Mouse (Mus musculus) forebrain, embryonic 12.5 days (tissue): Measurements from ENCODE around the gene Slc17a7. TPM values are rescaled to one million over a fixed set of nuclear protein-coding genes. Genes with fewer than 3 reads are reported as not detected.
"Not testable (repeated sequence)": the region's sequence is repeated elsewhere in the genome, so short reads cannot be mapped to it uniquely, and the experiment has no call there.

Source experiments
- ATAC-seq: fragments of 200-750 bp; cut with Nextera tagmentation; 2 replicates; pipeline ENCODE4 v1.8.0; 2017; ENCODE audit warnings: moderate TSS enrichment; ENCODE audit not compliant: low FRiP score
- H3K27ac ChIP-seq: fragments of 300-500 bp; sonication (generic); 2 replicates; pipeline ENCODE4 v1.5.1; 2016; ENCODE audit warnings: mild to moderate bottlenecking
- H3K27me3 ChIP-seq: fragments of 300-500 bp; sonication (generic); 2 replicates; pipeline ENCODE4 v1.6.1; 2016; ENCODE audit warnings: mild to moderate bottlenecking
- H3K36me3 ChIP-seq: fragments of 300-500 bp; sonication (generic); replicated peaks from 2 replicates; pipeline ENCODE4 v1.6.1; 2016; ENCODE audit warnings: mild to moderate bottlenecking
- H3K4me1 ChIP-seq: fragments of 300-500 bp; sonication (generic); 2 replicates; pipeline ENCODE4 v1.6.1; 2016
- H3K4me2 ChIP-seq: fragments of 300-500 bp; sonication (generic); 2 replicates; pipeline ENCODE4 v1.6.1; 2016; ENCODE audit warnings: mild to moderate bottlenecking, moderate library complexity
- H3K4me3 ChIP-seq: fragments of 300-500 bp; sonication (generic); replicated peaks from 2 replicates; pipeline ENCODE4 v1.5.1; 2016; ENCODE audit warnings: mild to moderate bottlenecking
- H3K9ac ChIP-seq: fragments of 300-500 bp; sonication (generic); 2 replicates; pipeline ENCODE4 v1.6.1; 2016; ENCODE audit warnings: mild to moderate bottlenecking
- H3K9me3 ChIP-seq: fragments of 300-500 bp; sonication (generic); 2 replicates; pipeline ENCODE4 v1.6.1; 2016
- WGBS: fragments of 180-500 bp; shearing (Covaris S2); methylation state at CpG from one replicate; pipeline ENCODE4 v1.1.7; 2016; 5-methylcytosine and 5-hydroxymethylcytosine counted together
- polyA plus RNA-seq: library from polyadenylated mRNA; unstranded; fragments of >200 nt; fragmentation: Nextera tagmentation; extraction: Ambion mirVana; gene quantifications from 2 replicates; pipeline ENCODE4 v1.2.1, GENCODE M21; 2016

The Slc17a7 gene
- polyA plus RNA-seq: 6.3 and 7.9 TPM in 2 replicates

DNA sequence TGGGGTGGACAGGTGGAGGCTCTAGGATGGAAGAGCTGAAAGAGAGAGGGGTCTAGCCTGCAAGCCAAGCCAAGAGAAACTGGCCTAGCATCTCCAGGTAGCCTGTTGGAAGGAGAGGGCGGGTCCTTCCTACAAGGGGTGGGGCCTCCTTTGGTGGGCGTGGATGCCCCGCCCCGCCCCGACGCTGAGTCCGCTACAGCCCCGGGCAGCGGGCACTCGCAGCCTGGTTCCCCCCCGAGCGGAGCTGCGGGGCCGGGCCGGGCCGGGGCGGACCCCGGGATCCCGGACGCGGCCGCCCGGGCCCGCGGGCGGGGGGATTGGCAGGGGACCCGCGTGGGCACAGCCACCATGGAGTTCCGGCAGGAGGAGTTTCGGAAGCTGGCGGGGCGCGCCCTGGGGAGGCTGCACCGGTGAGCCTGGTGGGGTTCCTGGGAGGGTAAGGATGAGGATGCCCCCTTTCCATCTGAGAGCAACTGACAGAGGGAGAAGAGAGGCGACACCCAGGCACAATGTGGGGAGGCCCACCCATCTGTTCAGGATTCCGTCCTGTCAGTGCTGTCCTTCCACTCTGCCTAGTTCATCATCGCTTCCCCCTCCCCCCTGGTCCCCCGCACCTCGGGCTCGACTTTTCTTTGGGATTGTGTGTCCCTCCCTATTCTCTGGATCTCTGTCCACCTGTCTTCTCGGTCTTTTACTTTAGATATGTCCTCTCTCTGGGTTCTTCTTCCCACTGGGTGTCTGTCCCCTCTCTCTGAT lies at the start of gene Slc17a7:
Slc17a7 (plus strand) TSS at position 215 of the 756 bp plus-strand sequence.
- H3K27me3 ChIP-seq: peaks cover 66% of the 10 kb centered on the region
- peak within 1 kb of the TSS; percentile 45 for H3K4me3 ChIP-seq
- 0 out of 2 replicates have a peak, but pooled peaks have one; percentile 13 for ATAC-seq
- H3K9ac ChIP-seq: peak within 1 kb of the TSS; percentile 57
- H3K9me3 ChIP-seq: no peaks in the 10 kb centered on the region
- H3K4me1 ChIP-seq: peaks cover 32% of the 10 kb centered on the region
- 1% methylated on average over 32 of the region's 41 CpGs for WGBS
- H3K4me2 ChIP-seq: peak within 1 kb of the TSS; percentile 69
- H3K27ac ChIP-seq: no peak within 1 kb of the TSS
- H3K36me3 ChIP-seq: peaks cover 17% of the 10 kb centered on the region

DNA sequence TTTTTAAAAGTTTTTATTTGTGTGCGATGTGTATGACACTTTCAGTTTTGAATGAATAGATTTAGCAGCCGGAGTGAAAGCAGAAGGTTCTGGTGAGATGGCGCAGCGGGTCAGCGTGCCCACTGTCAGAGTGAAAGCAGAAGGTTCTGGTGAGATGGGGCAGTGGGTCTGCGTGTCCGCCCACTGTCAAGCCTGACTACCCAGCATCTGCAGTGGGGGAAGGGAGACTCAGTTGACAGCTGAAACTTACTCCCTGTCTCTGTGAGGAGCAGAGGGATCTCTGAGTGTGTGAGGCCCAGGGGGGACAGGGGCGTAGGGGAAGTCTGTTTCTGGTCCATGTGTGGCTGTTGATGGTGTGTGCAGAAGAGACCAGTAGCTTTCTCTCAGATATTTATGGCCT lies 46.2 kb upstream of the Slc17a7 start:
- no peak overlapping the region for H3K9ac ChIP-seq
- no peak for ATAC-seq
- WGBS: 91% methylated on average over 8 of the region's 8 CpGs
- peaks cover 48% of the 10 kb centered on the region for H3K36me3 ChIP-seq
- peaks cover 7% of the 10 kb centered on the region for H3K4me1 ChIP-seq
- H3K4me2 ChIP-seq: no peak overlapping the region
- H3K27ac ChIP-seq: no peak overlapping the region
- H3K9me3 ChIP-seq: no peaks in the 10 kb centered on the region
- H3K27me3 ChIP-seq: no peaks in the 10 kb centered on the region
- H3K4me3 ChIP-seq: no peak overlapping the region

DNA sequence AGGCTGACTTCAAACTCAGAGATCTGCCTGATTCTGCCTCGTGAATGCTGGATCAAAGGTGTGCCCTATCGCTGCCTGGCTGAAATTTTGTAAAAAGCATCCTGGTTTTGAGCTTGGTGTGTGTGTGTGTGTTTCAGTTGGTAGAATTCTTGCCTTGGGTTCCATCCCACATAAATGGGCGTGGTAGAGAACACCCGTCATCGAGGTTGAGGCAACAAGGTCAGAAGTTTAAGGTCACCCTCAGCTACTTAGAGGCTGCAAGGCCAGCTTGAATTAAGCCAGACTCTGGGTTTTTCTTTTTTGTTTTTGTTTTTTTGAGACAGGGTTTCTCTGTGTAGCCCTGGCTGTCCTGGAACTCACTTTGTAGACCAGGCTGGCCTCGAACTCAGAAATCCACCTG lies 45.4 kb upstream of the Slc17a7 start:
- H3K4me2 ChIP-seq: no peak overlapping the region
- peaks cover 15% of the 10 kb centered on the region for H3K4me1 ChIP-seq
- ATAC-seq: no peak
- peaks cover 56% of the 10 kb centered on the region for H3K36me3 ChIP-seq
- 96% methylated on average over 6 of the region's 6 CpGs for whole genome bisulfite sequencing
- no peak overlapping the region for H3K27ac ChIP-seq
- no peak overlapping the region for H3K9ac ChIP-seq
- H3K9me3 ChIP-seq: no peaks in the 10 kb centered on the region
- H3K4me3 ChIP-seq: no peak overlapping the region
- H3K27me3 ChIP-seq: no peaks in the 10 kb centered on the region

DNA sequence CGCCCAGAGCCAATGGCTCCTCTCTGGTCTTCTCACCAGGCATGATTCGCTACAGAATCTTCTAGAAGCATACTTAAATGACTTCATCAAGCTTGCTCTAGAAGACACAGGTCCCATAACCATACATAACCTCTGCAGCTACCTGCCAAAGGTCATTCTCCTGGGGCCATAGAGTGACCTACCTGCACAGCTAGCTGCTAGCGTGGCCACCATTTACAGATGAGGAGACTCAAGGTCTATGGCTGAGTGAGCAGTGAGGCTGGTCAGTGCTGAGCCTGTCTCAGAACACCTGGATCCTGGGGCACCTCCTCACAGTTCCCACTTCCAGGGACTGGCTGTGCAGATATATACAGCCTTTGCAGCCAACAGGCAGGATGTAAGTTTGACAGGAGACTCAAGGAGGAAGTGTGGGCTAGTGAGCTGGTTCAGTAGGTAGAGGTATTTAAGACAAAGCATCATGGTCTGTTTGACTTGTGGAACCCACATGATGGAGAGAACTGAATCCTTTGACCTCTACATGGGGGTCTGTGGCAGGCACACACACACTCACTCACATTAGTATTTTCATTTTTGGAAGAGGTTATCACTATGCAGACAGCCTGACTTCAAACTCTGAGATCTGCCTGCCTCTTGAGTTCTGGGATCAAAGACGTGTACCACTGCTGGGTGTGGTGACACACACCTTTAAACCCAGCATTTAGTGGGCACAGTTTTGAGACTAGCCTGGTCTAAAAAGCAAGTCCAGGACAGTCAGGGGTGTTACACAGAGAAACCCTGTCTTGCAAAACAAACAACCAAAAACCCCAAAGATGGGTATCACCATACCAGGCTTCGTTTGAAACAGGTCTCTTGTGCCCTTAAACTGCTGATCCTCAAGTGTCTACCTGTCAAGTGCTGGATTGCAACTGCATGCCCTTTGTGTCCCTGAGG lies 43.7 kb upstream of the Slc17a7 start:
- peaks cover 59% of the 10 kb centered on the region for H3K36me3 ChIP-seq
- no peak for ATAC-seq
- H3K4me2 ChIP-seq: no peak overlapping the region
- no peaks in the 10 kb centered on the region for H3K9me3 ChIP-seq
- no peak overlapping the region for H3K4me3 ChIP-seq
- no peak overlapping the region for H3K27ac ChIP-seq
- WGBS: 85% methylated on average over 5 of the region's 5 CpGs
- H3K9ac ChIP-seq: no peak overlapping the region
- H3K4me1 ChIP-seq: peaks cover 22% of the 10 kb centered on the region
- H3K27me3 ChIP-seq: no peaks in the 10 kb centered on the region

DNA sequence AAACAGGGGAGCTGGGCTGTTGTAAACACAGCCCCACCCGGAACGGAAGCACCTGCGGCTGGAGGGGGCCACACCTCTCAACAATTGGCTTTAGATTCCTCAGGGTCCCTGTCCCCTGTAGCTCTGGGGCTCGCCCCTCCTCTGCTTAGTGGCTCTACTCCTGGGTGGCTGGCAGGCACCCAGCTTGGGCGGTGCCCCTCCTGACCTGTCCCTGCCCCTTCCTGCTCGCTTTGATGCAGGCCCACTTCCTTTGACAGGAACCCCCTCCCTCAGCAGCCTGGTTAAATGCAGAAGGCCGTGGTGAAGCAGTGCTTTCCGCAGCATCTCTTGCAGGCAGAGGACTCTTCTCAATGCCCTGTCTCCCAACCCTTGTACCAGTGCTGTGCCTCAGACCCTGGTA lies 42.3 kb upstream of the Slc17a7 start:
- Histone ChIP-seq H3K4me3 (no peak overlapping the region), H3K27ac (0 out of 2 replicates have a peak overlapping the region, but pooled peaks have one; percentile 6), H3K9me3 (no peaks in the 10 kb centered on the region), H3K4me1 (peaks cover 34% of the 10 kb centered on the region), H3K4me2 (no peak overlapping the region), H3K9ac (0 out of 2 replicates have a peak overlapping the region, but pooled peaks have one; percentile 1), H3K36me3 (peaks cover 73% of the 10 kb centered on the region), H3K27me3 (no peaks in the 10 kb centered on the region)
- no peak for ATAC-seq
- 78% methylated on average over 8 of the region's 8 CpGs for WGBS

DNA sequence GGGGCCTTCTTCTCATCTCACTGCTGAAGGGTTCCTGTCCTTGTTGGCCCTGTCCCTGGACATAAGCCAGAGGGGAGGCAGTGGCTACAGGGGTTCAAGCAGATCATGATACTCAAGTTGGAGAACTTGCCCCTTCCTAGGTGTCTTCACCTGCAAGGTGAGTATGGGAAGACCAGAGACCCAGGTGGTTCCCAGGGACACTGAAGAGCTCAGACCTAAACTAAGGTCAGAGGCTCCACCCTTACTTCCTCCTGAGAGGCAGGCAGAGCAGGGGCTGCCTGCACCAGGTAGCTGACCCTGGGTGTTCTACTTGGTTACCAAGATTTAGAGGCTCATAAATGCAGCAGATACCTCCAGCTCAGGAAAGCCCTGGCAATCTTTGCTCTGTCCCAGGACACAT lies 41.8 kb upstream of the Slc17a7 start:
- ATAC-seq: no peak
- H3K9me3 ChIP-seq: no peaks in the 10 kb centered on the region
- H3K4me2 ChIP-seq: no peak overlapping the region
- 0 out of 2 replicates have a peak overlapping the region, but pooled peaks have one; percentile 6 for H3K27ac ChIP-seq
- peaks cover 78% of the 10 kb centered on the region for H3K36me3 ChIP-seq
- 0 out of 2 replicates have a peak overlapping the region, but pooled peaks have one; percentile 1 for H3K9ac ChIP-seq
- H3K27me3 ChIP-seq: no peaks in the 10 kb centered on the region
- no peak overlapping the region for H3K4me3 ChIP-seq
- peaks cover 39% of the 10 kb centered on the region for H3K4me1 ChIP-seq

DNA sequence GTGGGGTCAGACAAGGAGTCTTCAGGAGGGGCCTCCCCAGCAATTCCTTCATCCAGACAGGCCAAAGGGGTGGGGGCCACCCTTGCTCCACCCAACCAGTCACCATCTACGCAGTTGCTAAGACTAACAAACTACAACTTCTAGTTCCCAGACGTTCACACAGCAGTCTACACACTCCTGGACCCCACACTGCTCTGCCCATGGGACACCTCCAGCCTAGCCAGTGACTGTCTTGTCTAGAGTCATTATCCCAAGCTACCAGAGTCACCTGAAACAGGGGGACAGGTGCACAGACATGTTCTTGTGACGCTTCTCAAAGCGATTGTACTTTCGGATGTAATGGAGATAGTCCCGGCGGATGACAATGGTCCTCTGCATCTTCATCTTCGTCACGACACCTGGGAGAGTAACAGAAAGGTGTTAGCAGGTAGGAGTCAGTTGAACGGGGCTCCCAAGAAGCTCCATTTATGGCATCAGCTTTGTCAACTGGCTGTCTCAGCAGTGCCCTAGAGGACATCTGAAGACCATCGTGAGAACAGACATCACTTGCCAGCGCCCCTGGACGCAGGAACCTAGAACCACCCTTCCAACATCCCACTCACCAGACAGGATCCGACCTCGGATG lies 41.1 kb upstream of the Slc17a7 start:
- WGBS: 85% methylated on average over 15 of the region's 15 CpGs
- Histone ChIP-seq H3K4me3 (peak overlapping the region; percentile 95), H3K9ac (peak overlapping the region; percentile 97), H3K9me3 (no peaks in the 10 kb centered on the region), H3K4me1 (peaks cover 46% of the 10 kb centered on the region), H3K27me3 (no peaks in the 10 kb centered on the region), H3K27ac (0 out of 2 replicates have a peak overlapping the region, but pooled peaks have one; percentile 32), H3K4me2 (peak overlapping the region; percentile 94), H3K36me3 (peaks cover 83% of the 10 kb centered on the region)
- ATAC-seq: no peak

DNA sequence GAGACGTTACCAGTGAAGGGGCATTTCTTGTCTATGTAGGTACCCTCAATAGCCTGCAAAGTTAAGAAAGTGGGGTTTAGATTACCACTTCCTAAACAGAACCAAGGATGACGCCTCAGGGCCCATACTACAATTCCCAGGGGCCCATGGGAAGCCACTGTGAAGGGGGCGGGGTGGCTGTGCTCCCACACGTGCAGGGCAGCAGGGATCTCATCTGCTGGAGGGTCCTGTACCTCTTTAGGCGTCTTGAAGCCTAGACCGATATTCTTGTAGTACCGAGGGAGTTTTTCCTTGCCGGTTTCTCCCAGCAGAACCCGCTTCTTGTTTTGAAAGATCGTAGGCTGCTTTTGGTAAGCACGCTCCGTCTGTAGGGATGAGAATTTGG lies 40.6 kb upstream of the Slc17a7 start:
- Histone ChIP-seq H3K27ac (0 out of 2 replicates have a peak overlapping the region, but pooled peaks have one; percentile 86), H3K4me3 (peak overlapping the region; percentile 95), H3K4me1 (peaks cover 47% of the 10 kb centered on the region), H3K36me3 (peaks cover 78% of the 10 kb centered on the region), H3K27me3 (no peaks in the 10 kb centered on the region), H3K9ac (peak overlapping the region; percentile 97), H3K4me2 (peak overlapping the region; percentile 94), H3K9me3 (no peaks in the 10 kb centered on the region)
- no peak for ATAC-seq
- 28% methylated on average over 12 of the region's 12 CpGs for WGBS

DNA sequence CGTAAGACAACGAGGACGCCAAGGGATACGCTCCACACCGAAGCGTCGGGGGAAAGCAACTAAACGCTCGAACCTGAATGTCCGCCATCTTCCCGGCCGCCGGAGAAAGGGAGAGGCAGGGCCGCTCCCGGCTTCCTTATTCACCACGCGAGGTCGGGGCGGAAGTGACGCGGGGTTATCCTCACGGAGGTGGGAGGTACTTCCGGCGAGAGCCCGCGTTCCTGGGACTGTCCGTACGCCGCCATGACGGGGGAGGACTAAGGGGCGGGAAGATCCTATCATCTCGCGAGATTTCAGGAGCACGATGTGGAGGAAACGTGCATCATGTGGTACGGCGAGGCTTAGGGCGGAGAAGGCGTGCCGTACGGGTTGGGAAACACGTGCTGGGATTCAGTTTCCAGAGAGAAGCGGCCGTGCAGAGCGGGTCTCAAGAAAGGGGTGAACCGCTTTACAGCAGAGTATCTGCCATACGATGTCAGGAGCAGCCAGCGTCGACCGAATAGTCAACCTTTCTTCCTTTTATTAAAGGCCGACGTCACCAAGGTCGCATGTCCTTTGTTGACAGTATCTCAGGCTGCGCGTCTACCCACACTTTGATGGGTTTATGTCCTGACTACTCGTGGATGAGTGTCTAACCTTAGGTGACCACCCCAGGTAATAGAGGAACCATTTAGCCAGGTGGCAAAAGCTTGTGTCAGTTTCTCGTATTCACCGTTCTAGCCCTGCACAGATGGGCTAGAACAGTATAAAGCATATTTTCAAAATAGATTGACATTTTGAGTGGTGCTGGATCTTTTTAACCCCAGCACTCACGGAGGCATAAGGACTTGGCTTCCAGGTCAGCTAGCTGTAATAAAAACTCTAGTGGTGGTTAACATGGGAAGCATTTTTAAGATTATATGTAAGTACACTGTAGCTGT lies 39.3 kb upstream of the Slc17a7 start, which contains the start of gene Rps11:
Rps11 (minus strand) TSS at position 216 of the 920 bp plus-strand sequence.
- peak within 1 kb of the TSS; percentile 94 for H3K4me2 ChIP-seq
- peak within 1 kb of the TSS; percentile 86 for H3K27ac ChIP-seq
- no peaks in the 10 kb centered on the region for H3K27me3 ChIP-seq
- peak within 1 kb of the TSS; percentile 97 for H3K9ac ChIP-seq
- H3K4me1 ChIP-seq: peaks cover 50% of the 10 kb centered on the region
- peaks cover 68% of the 10 kb centered on the region for H3K36me3 ChIP-seq
- whole genome bisulfite sequencing: under 1% methylated on average over 59 of the region's 59 CpGs
- no peaks in the 10 kb centered on the region for H3K9me3 ChIP-seq
- H3K4me3 ChIP-seq: peak within 1 kb of the TSS; percentile 95
- peak; percentile 86 for ATAC-seq

DNA sequence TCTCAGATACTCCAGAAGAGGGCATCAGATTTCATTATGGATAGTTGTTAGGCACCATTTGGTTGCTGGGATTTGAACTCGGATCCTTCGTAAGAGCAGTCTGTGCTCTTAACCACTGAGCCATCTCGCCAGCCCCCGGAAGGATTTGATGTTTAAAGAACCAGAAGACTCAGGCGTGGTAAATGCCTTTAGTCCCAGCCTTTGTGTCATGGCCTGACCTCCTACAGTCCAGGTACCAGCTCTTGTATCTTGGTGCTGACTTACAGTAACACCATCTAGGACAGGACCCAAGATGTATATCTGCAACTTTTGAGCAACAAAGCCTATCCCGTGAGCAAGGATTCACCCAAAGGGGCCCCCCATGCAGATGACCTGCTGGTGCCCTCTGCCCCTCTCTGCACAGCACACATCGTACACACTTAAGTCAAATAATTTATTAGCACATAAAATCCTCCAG lies 38.6 kb upstream of the Slc17a7 start:
- Histone ChIP-seq H3K4me2 (peak overlapping the region; percentile 94), H3K9ac (peak overlapping the region; percentile 40), H3K9me3 (no peaks in the 10 kb centered on the region), H3K27me3 (no peaks in the 10 kb centered on the region), H3K27ac (peak overlapping the region; percentile 86), H3K4me1 (peaks cover 55% of the 10 kb centered on the region), H3K4me3 (peak overlapping the region; percentile 95), H3K36me3 (peaks cover 61% of the 10 kb centered on the region)
- WGBS: 18% methylated on average over 7 of the region's 7 CpGs
- ATAC-seq: no peak

DNA sequence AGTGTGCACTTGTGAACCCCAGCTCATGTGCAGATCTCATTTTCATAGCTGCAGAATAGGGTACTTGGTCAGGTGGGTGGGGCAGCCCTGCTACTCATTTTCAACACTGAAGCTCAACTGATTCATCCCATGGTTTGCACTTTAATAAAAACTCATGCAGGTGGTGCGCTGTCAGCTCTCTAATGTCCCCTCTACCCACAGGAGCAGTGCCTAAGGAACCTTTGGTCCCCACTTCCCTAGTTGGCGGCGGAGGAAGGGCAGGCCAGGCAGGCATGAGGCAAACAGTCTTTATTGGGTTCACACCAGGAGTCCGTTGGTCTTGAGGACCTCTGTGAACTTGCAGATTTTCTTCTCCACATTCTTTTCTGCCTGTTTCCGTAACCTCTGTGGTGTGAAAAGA lies 38.1 kb upstream of the Slc17a7 start:
- peak overlapping the region; percentile 86 for H3K27ac ChIP-seq
- peak overlapping the region; percentile 17; the same call in 1 of the 2 replicates for H3K9ac ChIP-seq

More for the DNA sequence above, 38.1 kb upstream of the Slc17a7 start:
- 0 out of 2 replicates have a peak overlapping the region, but pooled peaks have one; percentile 87 for H3K4me2 ChIP-seq
- H3K4me3 ChIP-seq, ATAC-seq, H3K27me3 ChIP-seq, H3K9me3 ChIP-seq: not testable (repeated sequence)
- peaks cover 55% of the 10 kb centered on the region for H3K4me1 ChIP-seq
- 67% methylated on average over 5 of the region's 5 CpGs for WGBS
- peaks cover 56% of the 10 kb centered on the region for H3K36me3 ChIP-seq
